Mouse (Mus musculus) spleen, adult 2 months (tissue): ENCODE measurements around the gene Spns3. TPM values are rescaled to one million over a fixed set of nuclear protein-coding genes. Genes with fewer than 3 reads are reported as not detected.

Experiments
- DNase-seq, 2 experiments: peaks; one replicate each; pipeline versions ENCODE4 v3.0.0 to v3.0.0-alpha.2; 2012 to 2021; ENCODE audit warnings: low spot score in 2 of 2, low read depth in 1 of 2
- H3K27ac ChIP-seq: fragments of 200-500 bp; 2 replicates; pipeline ENCODE4 v1.5.1; 2012; ENCODE audit warnings: low read length, inconsistent platforms; ENCODE audit not compliant: insufficient read depth
- H3K27me3 ChIP-seq: fragments of 200-500 bp; 2 replicates; pipeline ENCODE4 v1.6.1; 2012; ENCODE audit warnings: mild to moderate bottlenecking, moderate library complexity, low read length, inconsistent platforms; ENCODE audit not compliant: control insufficient read depth, insufficient read depth
- H3K36me3 ChIP-seq: fragments of 200-500 bp; 2 replicates; pipeline ENCODE4 v1.6.1; 2012; ENCODE audit warnings: mild to moderate bottlenecking, low read length, inconsistent platforms; ENCODE audit not compliant: control insufficient read depth, insufficient read depth
- H3K4me1 ChIP-seq: fragments of 200-500 bp; 2 replicates; pipeline ENCODE4 v1.6.1; 2011; ENCODE audit warnings: inconsistent platforms; ENCODE audit not compliant: control insufficient read depth, insufficient read depth, insufficient read length
- H3K4me3 ChIP-seq: fragments of 200-500 bp; 2 replicates; pipeline ENCODE4 v1.5.1; 2011; ENCODE audit warnings: mild to moderate bottlenecking, inconsistent platforms; ENCODE audit not compliant: insufficient read depth, insufficient read length; ENCODE audit errors: extremely low read depth
- CTCF ChIP-seq: fragments of 200-500 bp; IDR thresholded peaks from 2 replicates; pipeline ENCODE4 v1.5.1; 2011; ENCODE audit warnings: mild to moderate bottlenecking, inconsistent platforms; ENCODE audit not compliant: insufficient read depth, insufficient read length, insufficient replicate concordance; ENCODE audit errors: extremely low read depth
- POLR2A ChIP-seq: fragments of 200-500 bp; IDR thresholded peaks from 2 replicates; pipeline ENCODE4 v1.6.1; 2011; ENCODE audit warnings: low read depth, low read length, inconsistent platforms
- WGBS: fragments of 180-500 bp; shearing (Covaris S2); methylation state at CpG from one replicate; pipeline ENCODE4 v1.1.7; 2018; 5-methylcytosine and 5-hydroxymethylcytosine counted together
- polyA plus RNA-seq: library from polyadenylated mRNA; depleted of rRNA; stranded (reverse); fragments of >200 nt; gene quantifications from 2 replicates; pipeline ENCODE4 v1.2.3, GENCODE M21; 2012

Gene Spns3
- polyA plus RNA-seq, 1 experiment, result 18.8 TPM

GRCm38 (mm10) chr11:72496066-72496465 lies 54.2 kb downstream of the Spns3 start:
- no peak for TF ChIP-seq CTCF
- TF ChIP-seq POLR2A, result no peak
- 65% methylated on average over 3 of the region's 3 CpGs for WGBS
- no peaks in the 10 kb centered on the region for H3K36me3 ChIP-seq
- no peak overlapping the region for H3K4me3 ChIP-seq
- DNase-seq, result no peak
- H3K27me3 ChIP-seq, result no peaks in the 10 kb centered on the region
- H3K4me1 ChIP-seq, result no peaks in the 10 kb centered on the region
- H3K27ac ChIP-seq, result no peak overlapping the region

DNA sequence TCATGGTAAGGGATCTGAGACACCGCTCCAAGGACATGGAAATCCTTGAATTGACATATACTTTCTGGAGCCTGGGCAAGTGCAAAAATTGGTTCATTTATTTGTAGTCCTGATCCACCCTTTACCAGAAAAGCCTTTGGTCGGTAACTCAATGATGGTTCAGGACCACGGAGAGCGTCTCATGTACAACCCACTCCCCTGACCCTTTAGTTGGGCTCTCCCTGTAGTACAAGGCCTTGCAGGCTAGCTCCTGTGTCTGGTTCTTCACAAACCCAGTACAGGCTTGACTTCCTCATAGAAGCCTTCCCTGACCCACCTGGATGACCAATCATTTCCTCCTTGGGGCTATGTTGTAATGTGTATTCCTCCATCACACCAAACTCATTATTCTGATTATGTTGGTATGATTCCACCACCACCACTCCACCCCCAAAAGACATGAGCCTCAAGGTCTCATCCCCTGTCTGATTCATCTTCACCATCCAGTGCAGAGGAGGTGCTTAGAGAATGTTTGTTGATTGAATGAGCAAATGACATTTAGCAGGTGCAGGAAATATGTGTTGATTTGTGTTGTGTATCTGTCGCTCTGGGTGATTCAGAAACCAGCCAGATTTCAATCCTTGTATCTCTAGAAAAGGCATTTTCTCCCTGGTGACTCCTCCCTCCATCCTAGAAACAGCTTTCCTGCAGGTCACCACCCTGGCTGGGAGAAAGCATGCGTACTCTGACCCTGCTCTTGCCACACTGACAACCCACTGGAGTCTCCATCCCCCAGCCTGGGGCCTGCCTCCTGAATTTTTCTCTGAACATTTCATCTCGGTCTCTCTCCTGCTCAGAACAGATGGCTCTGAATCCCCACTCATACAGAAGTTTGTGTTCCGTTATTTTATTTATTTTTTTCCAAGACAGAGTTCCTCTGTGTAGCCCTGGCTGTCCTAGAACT lies 56.0 kb downstream of the Spns3 start:
- TF ChIP-seq POLR2A, result no peak
- no peak for TF ChIP-seq CTCF
- Histone ChIP-seq H3K27ac (no peak overlapping the region), H3K36me3 (no peaks in the 10 kb centered on the region), H3K4me3 (no peak overlapping the region), H3K27me3 (no peaks in the 10 kb centered on the region), H3K4me1 (peaks cover 2% of the 10 kb centered on the region; the same call in 1 of the 2 replicates)
- 72% methylated on average over 8 of the region's 8 CpGs for WGBS
- DNase-seq, result no peak

DNA sequence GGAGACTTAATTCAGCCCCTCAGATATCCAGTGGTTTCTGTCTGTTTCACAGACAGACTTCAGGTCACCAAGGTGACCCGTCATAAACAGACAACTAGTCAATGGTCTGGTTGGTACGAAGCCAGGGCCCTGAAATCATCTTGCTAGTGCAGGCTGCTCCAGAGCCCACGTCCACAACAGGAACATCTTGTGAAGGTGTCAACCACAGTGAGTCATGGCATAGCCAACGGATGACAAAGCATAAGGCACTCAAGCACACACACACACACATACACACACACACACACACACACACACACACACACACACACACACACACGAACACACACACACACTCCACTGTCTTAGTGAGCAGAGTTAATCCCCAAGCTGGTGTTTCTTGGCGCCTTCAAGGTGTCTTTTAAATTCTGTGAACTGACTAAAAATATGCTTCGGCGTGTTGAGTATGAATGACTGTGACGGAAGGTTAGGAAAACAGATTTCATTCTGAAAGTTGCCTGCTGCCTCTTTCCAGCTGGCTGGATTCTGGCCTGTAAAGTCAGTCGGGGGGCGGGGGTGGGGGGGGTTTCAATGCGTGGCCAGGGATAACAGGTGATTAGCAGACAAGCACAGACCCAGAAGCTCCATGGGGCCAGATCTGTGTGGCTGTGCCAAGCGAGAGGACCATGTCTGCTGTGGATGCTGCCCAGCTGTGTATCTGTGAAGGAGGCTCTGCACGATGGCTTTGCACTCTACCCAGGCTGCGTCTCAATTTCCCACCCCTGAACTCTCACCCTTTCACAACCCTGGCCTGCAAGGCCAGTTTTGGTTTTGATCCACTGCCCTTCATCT lies 59.0 kb downstream of the Spns3 start:
- no peak for TF ChIP-seq POLR2A
- TF ChIP-seq CTCF, result no peak
- Histone ChIP-seq H3K36me3 (no peaks in the 10 kb centered on the region), H3K27ac (no peak overlapping the region), H3K27me3 (no peaks in the 10 kb centered on the region; the same call in 1 of the 2 replicates), H3K4me1 (peaks cover 15% of the 10 kb centered on the region), H3K4me3 (no peak overlapping the region)
- no peak for DNase-seq
- WGBS, result 58% methylated on average over 15 of the region's 15 CpGs

GRCm38 (mm10) chr11:72489881-72490301 lies 60.4 kb downstream of the Spns3 start, which contains the start of gene Spns2:
Gene Spns2 (minus strand): TSS chr11:72489904.
- TF ChIP-seq POLR2A, result peak; percentile 57
- TF ChIP-seq CTCF, result peak; percentile 31; the same call in 1 of the 2 replicates
- under 1% methylated on average over 41 of the region's 42 CpGs for WGBS
- Histone ChIP-seq H3K4me1 (peaks cover 15% of the 10 kb centered on the region), H3K27ac (0 out of 2 replicates have a peak within 1 kb of the TSS, but pooled peaks have one; percentile 4), H3K4me3 (peak within 1 kb of the TSS; percentile 67), H3K27me3 (no peaks in the 10 kb centered on the region; the same call in 1 of the 2 replicates), H3K36me3 (no peaks in the 10 kb centered on the region)
- DNase-seq, result peak; percentile 71 to 93

- no peak for DNase-seq
- no peaks in the 10 kb centered on the region; the same call in 1 of the 2 replicates for H3K27me3 ChIP-seq
- peak overlapping the region; percentile 67 for H3K4me3 ChIP-seq
- H3K4me1 ChIP-seq, result peaks cover 15% of the 10 kb centered on the region
- TF ChIP-seq POLR2A (no peak), CTCF (no peak)
- 2% methylated on average over 34 of the region's 42 CpGs for WGBS
- H3K27ac ChIP-seq, result 0 out of 2 replicates have a peak overlapping the region, but pooled peaks have one; percentile 4
- no peaks in the 10 kb centered on the region for H3K36me3 ChIP-seq
These were observed 60.9 kb downstream of the Spns3 start for GRCm38 (mm10) chr11:72489397-72489796.

GRCm38 (mm10) chr11:72488753-72489271 lies 61.5 kb downstream of the Spns3 start:
- TF ChIP-seq POLR2A (no peak), CTCF (no peak)
- WGBS, result under 1% methylated on average over 38 of the region's 38 CpGs
- Histone ChIP-seq H3K36me3 (no peaks in the 10 kb centered on the region), H3K27ac (0 out of 2 replicates have a peak overlapping the region, but pooled peaks have one; percentile 4), H3K4me1 (peaks cover 15% of the 10 kb centered on the region), H3K4me3 (peak overlapping the region; percentile 67), H3K27me3 (no peaks in the 10 kb centered on the region; the same call in 1 of the 2 replicates)
- peak in 1 of 2 experiments; percentile 24 for DNase-seq
